ENCODE assay signal across 8 mouse cellular contexts in genomic region chr17:46484021-46484431, GRCm38 (mm10). TPM values are rescaled to one million over a fixed set of nuclear protein-coding genes. Genes with fewer than 3 reads are reported as not detected.
DNase-seq lines count a peak whose midpoint lies in the region; ATAC-seq and TF ChIP-seq lines count a peak whose summit lies in the region.

No protein-coding gene starts in this region.

- peak overlapping the region; percentile 29; the same call in 1 of the 2 replicates for H3K9ac ChIP-seq in lung, embryonic 14.5 days
- peak overlapping the region; percentile 55 for H3K9ac ChIP-seq in hindbrain, embryonic 12.5 days
- H3K9ac ChIP-seq in limb, embryonic 12.5 days (replicated peaks) = no peak overlapping the region

- H3K4me3 ChIP-seq in lung, embryonic 14.5 days (ENCODE audit: low read depth, low read length) = peak overlapping the region; percentile 21
- H3K4me3 ChIP-seq in hindbrain, embryonic 12.5 days = peak overlapping the region; percentile 31
- peak overlapping the region; percentile 29 for H3K4me3 ChIP-seq in limb, embryonic 12.5 days (replicated peaks)

- H3K27me3 ChIP-seq in lung, embryonic 14.5 days (ENCODE audit: insufficient read depth, low read length) = peaks cover 61% of the 10 kb centered on the region
- peaks cover 51% of the 10 kb centered on the region for H3K27me3 ChIP-seq in hindbrain, embryonic 12.5 days
- peaks cover 91% of the 10 kb centered on the region for H3K27me3 ChIP-seq in limb, embryonic 12.5 days

- WGBS in lung, embryonic 14.5 days = 2% methylated on average over 13 of the region's 13 CpGs
- WGBS in hindbrain, embryonic 12.5 days = 2% methylated on average over 13 of the region's 13 CpGs
- 4% methylated on average over 13 of the region's 13 CpGs for WGBS in limb, embryonic 12.5 days

- ATAC-seq in lung, embryonic 14.5 days (ENCODE audit: insufficient read depth) = no peak
- ATAC-seq in hindbrain, embryonic 12.5 days (ENCODE audit: low FRiP score) = peak; percentile 14; the same call in 1 of the 2 replicates
- ATAC-seq in limb, embryonic 12.5 days (ENCODE audit: insufficient number of reproducible peaks, insufficient read depth, low FRiP score, low TSS enrichment, low read depth) = 0 out of 2 replicates have a peak, but pooled peaks have one; percentile 17
- peak; percentile 44 for ATAC-seq in monocyte, adult 5-6 weeks (replicated peaks; ENCODE audit: insufficient number of reproducible peaks, low FRiP score, low TSS enrichment, poor library complexity, severe bottlenecking)

- DNase-seq in lung, embryonic 14.5 days = peak; percentile 42
- DNase-seq in lung, postnatal 14 days = no peak
- peak; percentile 81 for DNase-seq in cerebellum, adult 9-11 months
- no peak for DNase-seq in urinary bladder, postnatal 36 days (ENCODE audit: low spot score in 2 of 2)
- no peak for DNase-seq in gastrocnemius, postnatal 10 days

- H3K27ac ChIP-seq in lung, embryonic 14.5 days (ENCODE audit: low read depth) = no peak overlapping the region
- H3K27ac ChIP-seq in hindbrain, embryonic 12.5 days = peak overlapping the region; percentile 40; the same call in 1 of the 2 replicates
- H3K27ac ChIP-seq in limb, embryonic 12.5 days = no peak overlapping the region

- no peaks in the 10 kb centered on the region for H3K9me3 ChIP-seq in lung, embryonic 14.5 days (ENCODE audit: low read depth, low read length)
- H3K9me3 ChIP-seq in hindbrain, embryonic 12.5 days (replicated peaks) = no peaks in the 10 kb centered on the region
- H3K9me3 ChIP-seq in limb, embryonic 12.5 days = no peaks in the 10 kb centered on the region

- H3K36me3 ChIP-seq in lung, embryonic 14.5 days (ENCODE audit: insufficient read depth) = no peaks in the 10 kb centered on the region
- peaks cover 9% of the 10 kb centered on the region for H3K36me3 ChIP-seq in hindbrain, embryonic 12.5 days
- H3K36me3 ChIP-seq in limb, embryonic 12.5 days = no peaks in the 10 kb centered on the region

- no peaks in the 10 kb centered on the region for H3K4me1 ChIP-seq in lung, embryonic 14.5 days (ENCODE audit: insufficient read depth)
- H3K4me1 ChIP-seq in hindbrain, embryonic 12.5 days = peaks cover 40% of the 10 kb centered on the region
- peaks cover 14% of the 10 kb centered on the region for H3K4me1 ChIP-seq in limb, embryonic 12.5 days (replicated peaks)

- peak overlapping the region; percentile 61 for H3K4me2 ChIP-seq in lung, embryonic 14.5 days
- peak overlapping the region; percentile 74 for H3K4me2 ChIP-seq in hindbrain, embryonic 12.5 days (replicated peaks)
- peak overlapping the region; percentile 56 for H3K4me2 ChIP-seq in limb, embryonic 12.5 days

- TF ChIP-seq CTCF in lung, embryonic 14.5 days (IDR thresholded peaks at IDR 0.05; ENCODE audit: low read depth) = no peak

RNA-seq across cellular contexts. Expression of gene Ttbk1, which starts 3.4 kb away (rescaled TPM):
- 0.05 and 0.11 TPM in 2 replicates for polyA plus RNA-seq in lung, embryonic 14.5 days (2014; fragmentation: Nextera tagmentation; extraction: Ambion mirVana)
- polyA plus RNA-seq in hindbrain, embryonic 12.5 days (2016; fragmentation: Nextera tagmentation; extraction: Ambion mirVana) = 5.3 and 6.6 TPM in 2 replicates
- polyA plus RNA-seq in limb, embryonic 12.5 days (2016; fragmentation: Nextera tagmentation; extraction: Ambion mirVana) = 0.34 and 0.45 TPM in 2 replicates
- total RNA-seq in monocyte, adult 5-6 weeks (2017) = under 0.01 to 0.58 TPM (median 0.48 TPM) in 3 replicates
- 1 to 10 TPM; 3.9 to 4.5 TPM for total RNA-seq in gastrocnemius, postnatal 10 days (2021)

RNA-seq across cellular contexts. Expression of gene Dnph1, which starts 12.5 kb away (rescaled TPM):
- polyA plus RNA-seq in lung, embryonic 14.5 days (2014; fragmentation: Nextera tagmentation; extraction: Ambion mirVana) = 50.3 and 60.8 TPM in 2 replicates
- 35.3 and 35.5 TPM in 2 replicates for polyA plus RNA-seq in hindbrain, embryonic 12.5 days (2016; fragmentation: Nextera tagmentation; extraction: Ambion mirVana)
- 51.6 and 55.3 TPM in 2 replicates for polyA plus RNA-seq in limb, embryonic 12.5 days (2016; fragmentation: Nextera tagmentation; extraction: Ambion mirVana)
- not detected in 3 replicates for total RNA-seq in monocyte, adult 5-6 weeks (2017)
- total RNA-seq in gastrocnemius, postnatal 10 days (2021) = 1 to 10 TPM; 4.9 to 5.2 TPM

RNA-seq across cellular contexts. Expression of gene Slc22a7, which starts 45.8 kb away (rescaled TPM):
- polyA plus RNA-seq in lung, embryonic 14.5 days (2014; fragmentation: Nextera tagmentation; extraction: Ambion mirVana) = not detected in 2 replicates
- not detected in 2 replicates for polyA plus RNA-seq in hindbrain, embryonic 12.5 days (2016; fragmentation: Nextera tagmentation; extraction: Ambion mirVana)
- polyA plus RNA-seq in limb, embryonic 12.5 days (2016; fragmentation: Nextera tagmentation; extraction: Ambion mirVana) = not detected in 2 replicates
- total RNA-seq in monocyte, adult 5-6 weeks (2017) = not detected in 3 replicates
- total RNA-seq in gastrocnemius, postnatal 10 days (2021) = under 1 TPM in 1 of 2 experiments, not detected in 1; 0.36 TPM

RNA-seq across cellular contexts. Expression of gene Crip3, which starts 55.3 kb away (rescaled TPM):
- polyA plus RNA-seq in lung, embryonic 14.5 days (2014; fragmentation: Nextera tagmentation; extraction: Ambion mirVana) = 0.41 TPM in 1 of 2 replicates, not detected in the other
- 0.57 and 0.95 TPM in 2 replicates for polyA plus RNA-seq in hindbrain, embryonic 12.5 days (2016; fragmentation: Nextera tagmentation; extraction: Ambion mirVana)
- 0.40 and 0.63 TPM in 2 replicates for polyA plus RNA-seq in limb, embryonic 12.5 days (2016; fragmentation: Nextera tagmentation; extraction: Ambion mirVana)
- total RNA-seq in monocyte, adult 5-6 weeks (2017) = not detected in 3 replicates
- 1 to 10 TPM; 1.9 to 2.0 TPM for total RNA-seq in gastrocnemius, postnatal 10 days (2021)

Comparison
In these comparisons a context has a peak if more than half of its experiments do, and no peak if none do; other contexts are left out.
1. DNase-seq: peak in lung, embryonic 14.5 days (single experiment) and cerebellum, adult 9-11 months (single experiment); none in lung, postnatal 14 days (single experiment), urinary bladder, postnatal 36 days (0 of 2) and gastrocnemius, postnatal 10 days (single experiment).
2. Peak in every context shown above with its lines, with median percentiles within 50 percentile points of each other: H3K4me2 ChIP-seq and H3K4me3 ChIP-seq.